Mouse (Mus musculus) adipocyte (in vitro differentiated cells): ENCODE data around the gene Wasf3.

Source experiments
- DNase-seq: peaks from one replicate; pipeline ENCODE4 v3.0.0-alpha.2; 2016; ENCODE audit warnings: low spot score

Gene Wasf3

DNA sequence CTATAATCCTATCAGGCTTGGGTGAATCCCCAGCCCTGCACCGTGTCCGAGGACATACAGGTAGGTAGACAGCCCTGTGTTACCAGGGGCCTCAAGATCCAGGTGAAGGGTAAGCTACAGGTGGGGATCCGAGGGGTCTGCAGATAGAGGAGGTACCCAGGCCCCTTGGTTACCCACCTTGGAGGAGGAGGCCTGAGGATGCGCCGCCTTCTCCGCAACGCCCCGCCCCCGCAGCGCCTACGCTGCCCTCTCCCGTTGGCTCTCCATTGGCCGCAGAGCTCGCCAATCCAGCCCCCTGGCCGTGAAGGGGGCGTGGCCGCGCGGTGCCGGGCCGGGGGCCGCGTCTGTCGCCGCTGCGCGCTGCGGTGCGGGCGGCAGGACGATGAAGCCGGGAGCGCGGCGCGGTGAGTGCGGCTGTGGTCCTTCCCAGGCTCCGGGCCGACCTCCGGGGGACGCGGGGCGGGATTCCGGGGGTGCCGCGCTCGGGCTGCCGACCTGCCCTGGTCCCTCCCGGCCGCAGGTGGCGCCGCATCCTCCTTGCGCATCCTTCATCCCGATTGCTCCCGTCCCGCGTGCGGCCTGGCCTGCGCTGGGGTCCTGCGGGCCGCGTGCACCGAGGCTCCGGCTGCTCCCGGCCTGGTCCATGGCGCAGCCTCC lies at the start of gene Wasf3:
Wasf3 (plus strand) TSS at position 51 of the 657 bp plus-strand sequence.
- no peak for DNase-seq

GRCm38 (mm10) chr5:146338064-146338463 lies 46.7 kb upstream of the Wasf3 start:
- DNase-seq = no peak

- DNase-seq = no peak
Measured at GRCm38 (mm10) chr5:146340037-146340436, 44.7 kb upstream of the Wasf3 start.

- no peak for DNase-seq
Measured at GRCm38 (mm10) chr5:146344911-146345686, 39.7 kb upstream of the Wasf3 start.

DNA sequence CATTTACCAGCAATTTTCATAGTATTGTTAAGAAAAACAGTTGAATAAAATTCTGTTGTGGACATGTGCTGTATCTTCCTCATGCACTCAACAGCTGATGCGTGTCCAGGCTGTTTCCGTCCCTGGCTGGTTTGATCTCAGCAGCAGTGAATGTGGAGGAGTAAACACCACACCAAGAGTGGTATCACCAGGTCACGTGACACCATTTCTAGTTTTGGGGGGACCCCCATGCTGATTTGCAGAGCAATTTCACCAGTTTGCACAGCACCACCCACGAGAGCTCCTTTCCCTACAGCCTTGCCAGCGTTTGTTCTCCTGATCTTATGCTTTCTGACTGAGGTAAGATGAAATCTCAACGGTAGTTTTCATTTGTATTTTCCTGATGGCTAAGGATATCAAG lies 37.7 kb upstream of the Wasf3 start:
- DNase-seq = no peak

DNA sequence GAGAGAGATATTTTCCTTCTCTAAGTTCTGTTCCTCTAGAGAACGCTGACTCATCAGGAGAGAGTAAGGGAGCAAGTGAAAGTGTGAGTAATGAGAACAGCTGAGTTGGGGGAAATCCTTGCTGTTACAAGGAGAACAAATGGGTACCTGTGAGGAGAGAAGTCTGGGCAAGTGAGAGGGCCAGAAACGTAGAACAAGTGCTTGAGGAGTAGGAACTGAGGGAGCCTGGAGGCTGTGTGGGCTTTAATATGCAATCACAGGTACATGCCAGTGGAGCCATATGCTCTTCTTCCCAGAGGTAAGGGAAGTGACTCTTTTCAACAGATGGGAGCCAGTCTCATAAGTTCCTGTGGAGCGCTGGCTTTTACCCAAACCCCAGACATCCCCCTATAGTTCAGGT lies 35.6 kb upstream of the Wasf3 start:
- no peak for DNase-seq

DNA sequence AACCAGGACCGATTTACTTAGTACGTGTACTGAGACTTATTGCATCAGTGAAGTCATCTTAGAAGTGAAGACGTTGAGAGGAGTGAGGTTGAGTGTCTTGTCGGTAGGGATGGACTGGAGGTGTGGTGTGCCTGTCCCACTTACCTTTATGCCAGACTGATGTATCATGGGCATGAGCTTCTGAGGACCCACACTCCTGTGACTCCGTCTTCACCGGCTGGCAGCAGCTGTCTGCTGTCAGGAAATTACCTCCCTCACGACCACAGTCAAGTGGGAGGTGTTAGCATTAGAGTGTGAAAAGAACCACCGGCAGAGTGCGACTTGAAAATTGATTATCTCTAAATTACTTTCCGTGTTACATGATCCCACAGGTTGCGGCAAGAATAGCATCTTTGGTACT lies 34.0 kb upstream of the Wasf3 start:
- DNase-seq = no peak

GRCm38 (mm10) chr5:146352006-146352405 lies 32.8 kb upstream of the Wasf3 start:
- no peak for DNase-seq

DNA sequence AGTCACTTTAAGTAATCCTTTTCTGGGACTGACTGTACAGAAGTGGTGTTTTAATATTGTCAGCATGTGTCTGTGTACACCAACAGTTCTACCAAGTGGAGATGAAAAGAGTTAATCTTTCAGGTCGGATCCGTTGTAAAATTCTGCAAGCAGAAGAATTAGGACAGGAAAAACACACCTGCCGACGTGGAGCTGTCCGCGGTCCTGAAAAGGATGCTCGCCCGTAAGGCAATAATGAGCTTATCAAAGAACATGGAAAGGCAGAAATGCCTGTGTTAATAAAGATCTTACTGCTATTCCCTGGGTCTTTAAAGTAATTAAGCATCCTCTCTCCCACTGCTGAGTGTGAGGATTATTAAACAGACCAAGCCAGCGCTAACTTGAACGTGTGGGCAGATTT lies 24.4 kb upstream of the Wasf3 start:
- no peak for DNase-seq

- no peak for DNase-seq
Measured at GRCm38 (mm10) chr5:146362711-146363110, 22.1 kb upstream of the Wasf3 start.

GRCm38 (mm10) chr5:146368356-146368755 lies 16.4 kb upstream of the Wasf3 start:
- no peak for DNase-seq

- DNase-seq = no peak
Measured at GRCm38 (mm10) chr5:146368971-146369370, 15.8 kb upstream of the Wasf3 start.

GRCm38 (mm10) chr5:146370794-146371193 lies 14.0 kb upstream of the Wasf3 start:
- DNase-seq = no peak

- DNase-seq = no peak
Measured at GRCm38 (mm10) chr5:146373238-146373637, 11.5 kb upstream of the Wasf3 start.

GRCm38 (mm10) chr5:146376601-146377000 lies 8.2 kb upstream of the Wasf3 start:
- DNase-seq = no peak

GRCm38 (mm10) chr5:146380041-146380440 lies 4.7 kb upstream of the Wasf3 start:
- DNase-seq = no peak

GRCm38 (mm10) chr5:146382268-146382667 lies 2.5 kb upstream of the Wasf3 start:
- no peak for DNase-seq

- no peak for DNase-seq
Measured at GRCm38 (mm10) chr5:146383401-146383800, 1.4 kb upstream of the Wasf3 start.

GRCm38 (mm10) chr5:146385989-146386388 lies 1.2 kb downstream of the Wasf3 start:
- DNase-seq = no peak

DNA sequence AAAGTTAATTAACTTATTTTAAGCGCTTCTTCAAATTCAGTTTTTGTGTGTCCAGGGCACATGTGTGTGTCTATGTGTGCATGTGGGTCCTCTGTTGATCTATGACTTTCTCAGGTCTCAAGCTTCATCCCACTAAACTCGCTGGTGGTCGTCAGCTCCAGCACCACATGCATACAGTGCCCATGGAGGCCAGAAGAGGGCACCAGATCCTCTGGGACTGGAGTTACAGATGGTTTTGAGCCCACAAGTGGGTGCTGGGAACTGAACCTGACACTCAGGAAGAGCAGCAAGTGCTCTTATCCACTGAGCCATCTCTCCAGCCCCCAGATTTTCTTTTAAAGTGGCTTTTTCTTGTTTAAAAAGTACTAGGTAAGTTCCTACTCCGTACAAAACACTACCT lies 2.1 kb downstream of the Wasf3 start:
- no peak for DNase-seq

- no peak for DNase-seq
Measured at GRCm38 (mm10) chr5:146394563-146394962, 9.8 kb downstream of the Wasf3 start.

DNA sequence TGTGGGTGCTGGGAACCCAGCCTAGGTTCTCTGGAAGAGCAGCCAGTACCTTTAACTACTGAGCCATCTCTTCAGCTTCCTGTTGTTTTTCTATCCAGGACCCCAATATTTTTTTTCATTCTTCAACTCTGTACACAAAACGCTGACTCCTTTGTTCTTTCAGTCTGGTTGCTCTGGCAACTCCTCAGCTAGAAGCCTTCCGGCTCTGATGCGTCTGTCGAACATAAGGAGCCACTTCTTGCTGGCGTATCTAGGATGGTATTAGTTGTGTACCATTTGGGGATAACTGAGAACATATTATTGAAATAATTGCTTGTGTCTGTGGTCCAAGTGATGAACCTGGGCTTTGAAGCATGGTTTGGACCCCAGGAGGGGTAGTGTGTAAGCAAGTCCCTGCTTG lies 12.5 kb downstream of the Wasf3 start:
- DNase-seq = no peak

DNA sequence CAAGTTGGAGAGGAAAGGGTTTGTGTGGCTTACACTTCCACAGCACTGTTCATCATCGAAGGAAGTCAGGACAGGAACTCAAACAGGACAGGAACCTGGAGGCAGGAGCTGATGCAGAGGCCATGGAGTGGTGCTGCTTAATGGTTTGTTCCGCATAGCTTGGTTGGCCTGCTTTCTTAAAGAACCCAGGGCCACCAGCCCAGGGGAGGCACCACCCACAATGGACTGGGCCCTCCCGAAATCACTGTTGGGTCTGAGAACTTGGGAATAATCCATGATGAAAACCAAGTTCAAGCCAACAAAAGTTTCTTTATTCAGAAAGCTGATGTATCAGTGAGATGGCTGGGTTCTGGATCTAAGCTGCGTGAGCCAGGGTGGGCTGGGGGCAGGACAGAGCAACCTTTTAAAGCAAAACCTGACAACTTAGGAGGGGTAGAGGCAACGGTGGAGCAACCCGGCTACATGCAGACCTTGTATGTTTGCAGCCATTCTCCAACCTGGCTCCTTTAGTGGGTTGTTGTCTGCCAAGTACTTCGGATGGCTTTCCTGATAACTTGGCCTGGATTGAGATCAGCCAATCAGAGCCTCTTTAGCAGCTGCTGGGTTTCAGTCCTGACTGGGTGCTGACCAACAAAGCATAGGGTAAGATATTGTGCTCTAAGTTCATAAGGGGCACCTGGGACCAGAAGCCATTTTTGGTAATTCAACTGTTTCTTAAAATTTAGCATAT lies 13.8 kb downstream of the Wasf3 start:
- DNase-seq = no peak
